Mouse (Mus musculus) testis, adult 2 months (tissue): ENCODE data around the gene Hgfac. TPM values are rescaled to one million over a fixed set of nuclear protein-coding genes. Genes with fewer than 3 reads are reported as not detected.

Experiments used
- H3K27ac ChIP-seq: fragments of 200-500 bp; 2 replicates; pipeline ENCODE4 v1.5.1; 2012; ENCODE audit warnings: low read depth, low read length; ENCODE audit not compliant: control insufficient read depth, insufficient read depth
- H3K27me3 ChIP-seq: fragments of 200-500 bp; 2 replicates; pipeline ENCODE4 v1.6.1; 2012; ENCODE audit warnings: mild to moderate bottlenecking, low read length, moderate library complexity; ENCODE audit not compliant: control insufficient read depth, insufficient read depth
- H3K36me3 ChIP-seq: fragments of 200-500 bp; 2 replicates; pipeline ENCODE4 v1.6.1; 2012; ENCODE audit warnings: mild to moderate bottlenecking, low read length; ENCODE audit not compliant: control insufficient read depth, insufficient read depth
- H3K4me1 ChIP-seq: fragments of 200-500 bp; 2 replicates; pipeline ENCODE4 v1.6.1; 2012; ENCODE audit warnings: low read length; ENCODE audit not compliant: control insufficient read depth, insufficient read depth
- H3K4me3 ChIP-seq: fragments of 200-500 bp; 2 replicates; pipeline ENCODE4 v1.5.1; 2012; ENCODE audit warnings: low read depth, mild to moderate bottlenecking, low read length, moderate library complexity, mixed read lengths; ENCODE audit not compliant: control insufficient read depth
- CTCF ChIP-seq: fragments of 200-500 bp; IDR thresholded peaks from 2 replicates; pipeline ENCODE4 v1.5.1; 2012; ENCODE audit warnings: low read depth, mild to moderate bottlenecking, inconsistent platforms, low read length, moderate library complexity; ENCODE audit not compliant: control insufficient read depth, insufficient read depth, insufficient replicate concordance
- POLR2A ChIP-seq: fragments of 200-500 bp; IDR thresholded peaks from 2 replicates; pipeline ENCODE4 v1.6.1; 2012; ENCODE audit warnings: low read depth, mild to moderate bottlenecking, inconsistent platforms, low read length, moderate library complexity; ENCODE audit not compliant: control insufficient read depth
- polyA plus RNA-seq: library from polyadenylated mRNA; depleted of rRNA; stranded (reverse); fragments of >200 nt; gene quantifications from 2 replicates; pipeline ENCODE4 v1.2.3, GENCODE M21; 2012

Hgfac gene
- polyA plus RNA-seq, 1 experiment, result 1.8 TPM

- TF ChIP-seq POLR2A, result no peak
- peak; percentile 47; the same call in 1 of the 2 replicates for TF ChIP-seq CTCF
- no peak overlapping the region for H3K27ac ChIP-seq
- no peaks in the 10 kb centered on the region for H3K4me1 ChIP-seq
- no peaks in the 10 kb centered on the region for H3K27me3 ChIP-seq
- H3K36me3 ChIP-seq, result peaks cover 1% of the 10 kb centered on the region
- no peak overlapping the region for H3K4me3 ChIP-seq
These were observed 16.3 kb upstream of the Hgfac start for GRCm38 (mm10) chr5:35024975-35025374.

- H3K4me3 ChIP-seq, result no peak overlapping the region
- H3K36me3 ChIP-seq, result peaks cover 4% of the 10 kb centered on the region
- no peak overlapping the region for H3K27ac ChIP-seq
- H3K4me1 ChIP-seq, result no peaks in the 10 kb centered on the region
- no peaks in the 10 kb centered on the region for H3K27me3 ChIP-seq
- TF ChIP-seq CTCF, result no peak
- no peak for TF ChIP-seq POLR2A
These were observed 12.0 kb upstream of the Hgfac start for GRCm38 (mm10) chr5:35029303-35029702.

DNA sequence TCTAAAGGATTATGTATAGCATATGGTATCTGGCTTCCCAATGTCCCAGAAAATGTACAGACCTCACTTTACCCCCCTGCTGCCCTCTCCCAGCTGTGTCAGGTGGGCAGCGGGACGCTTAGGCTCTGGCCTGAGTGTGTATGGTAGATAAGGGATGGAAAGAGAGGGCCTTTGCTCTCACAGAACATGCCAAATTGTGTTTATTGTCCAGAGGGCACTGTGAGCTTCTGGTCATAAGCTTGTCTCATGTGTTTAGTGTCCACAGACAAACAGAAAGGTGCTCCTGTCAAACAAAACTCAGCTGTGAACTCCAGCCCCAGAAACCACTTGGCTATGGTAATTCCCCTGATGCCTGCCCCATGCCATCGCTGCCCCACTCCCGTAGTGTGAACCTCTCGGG lies 11.6 kb upstream of the Hgfac start:
- H3K36me3 ChIP-seq, result peaks cover 4% of the 10 kb centered on the region
- TF ChIP-seq CTCF, result no peak
- no peak overlapping the region for H3K4me3 ChIP-seq

GRCm38 (mm10) chr5:35033068-35033467 lies 8.2 kb upstream of the Hgfac start:
- peaks cover 4% of the 10 kb centered on the region for H3K36me3 ChIP-seq
- no peak for TF ChIP-seq CTCF
- H3K27me3 ChIP-seq, result no peaks in the 10 kb centered on the region
- no peak overlapping the region for H3K4me3 ChIP-seq
- no peaks in the 10 kb centered on the region for H3K4me1 ChIP-seq
- H3K27ac ChIP-seq, result no peak overlapping the region

More for the DNA sequence above, 11.6 kb upstream of the Hgfac start:
- no peak overlapping the region for H3K27ac ChIP-seq
- no peaks in the 10 kb centered on the region for H3K4me1 ChIP-seq
- no peaks in the 10 kb centered on the region for H3K27me3 ChIP-seq

DNA sequence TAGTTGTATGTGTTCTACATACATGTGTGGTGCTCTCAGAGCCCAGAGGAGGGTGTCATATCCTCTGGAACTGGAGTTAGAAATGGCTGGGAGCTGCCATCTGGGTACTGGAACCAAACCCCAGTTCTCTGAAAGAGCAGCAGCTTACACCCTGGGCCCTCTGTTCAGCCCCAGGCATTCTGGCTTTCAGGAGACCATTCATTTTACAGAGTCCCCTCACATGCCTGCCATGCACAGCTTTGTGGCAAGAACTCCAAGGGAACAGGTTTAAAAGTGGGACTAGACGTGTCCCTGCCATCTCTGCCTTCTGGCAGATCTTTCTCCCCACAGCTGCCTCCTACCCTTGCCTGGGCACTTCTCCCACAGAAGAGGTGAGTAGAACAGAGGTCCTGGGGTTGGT lies 7.7 kb upstream of the Hgfac start:
- Histone ChIP-seq H3K36me3 (peaks cover 4% of the 10 kb centered on the region), H3K4me3 (no peak overlapping the region), H3K27me3 (no peaks in the 10 kb centered on the region), H3K4me1 (no peaks in the 10 kb centered on the region), H3K27ac (no peak overlapping the region)
- TF ChIP-seq POLR2A (no peak), CTCF (no peak)

- Histone ChIP-seq H3K4me3 (no peak overlapping the region), H3K27me3 (no peaks in the 10 kb centered on the region), H3K4me1 (no peaks in the 10 kb centered on the region), H3K36me3 (peaks cover 2% of the 10 kb centered on the region), H3K27ac (no peak overlapping the region)
- TF ChIP-seq CTCF, result no peak
- TF ChIP-seq POLR2A, result no peak
These were observed 6.2 kb upstream of the Hgfac start for GRCm38 (mm10) chr5:35035141-35035540.

DNA sequence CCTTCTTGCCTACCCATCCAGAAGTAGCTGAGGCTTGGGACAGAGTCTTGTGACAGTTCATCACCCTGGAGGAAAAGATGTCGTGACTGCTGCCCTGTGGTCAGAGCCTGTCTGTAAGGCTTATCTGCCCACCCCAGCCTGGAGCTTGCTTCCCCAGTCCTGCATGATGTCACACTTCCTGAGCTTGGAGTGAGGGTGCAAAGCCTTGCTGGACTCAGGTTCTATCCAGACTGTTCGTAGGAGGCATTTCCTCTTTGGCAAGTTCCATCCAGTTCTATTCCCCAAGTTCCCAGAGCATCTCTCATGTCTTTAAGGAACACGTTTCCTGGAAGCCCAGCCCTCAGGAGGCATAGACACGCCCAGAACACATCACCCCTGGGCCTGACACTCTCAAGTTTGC lies 5.5 kb upstream of the Hgfac start:
- TF ChIP-seq POLR2A (no peak), CTCF (no peak)
- no peaks in the 10 kb centered on the region for H3K27me3 ChIP-seq
- no peak overlapping the region for H3K27ac ChIP-seq
- peaks cover 2% of the 10 kb centered on the region for H3K36me3 ChIP-seq
- no peaks in the 10 kb centered on the region for H3K4me1 ChIP-seq
- no peak overlapping the region for H3K4me3 ChIP-seq

- no peak overlapping the region for H3K4me3 ChIP-seq
- no peaks in the 10 kb centered on the region; the same call in 1 of the 2 replicates for H3K36me3 ChIP-seq
- H3K27me3 ChIP-seq, result no peaks in the 10 kb centered on the region
- H3K27ac ChIP-seq, result no peak overlapping the region
- H3K4me1 ChIP-seq, result no peaks in the 10 kb centered on the region
- TF ChIP-seq POLR2A, result no peak
- no peak for TF ChIP-seq CTCF
These were observed 3.9 kb upstream of the Hgfac start for GRCm38 (mm10) chr5:35037438-35037837.
